Comparison of ENCODE assay signal across 17 mouse cellular contexts in the genomic region with DNA sequence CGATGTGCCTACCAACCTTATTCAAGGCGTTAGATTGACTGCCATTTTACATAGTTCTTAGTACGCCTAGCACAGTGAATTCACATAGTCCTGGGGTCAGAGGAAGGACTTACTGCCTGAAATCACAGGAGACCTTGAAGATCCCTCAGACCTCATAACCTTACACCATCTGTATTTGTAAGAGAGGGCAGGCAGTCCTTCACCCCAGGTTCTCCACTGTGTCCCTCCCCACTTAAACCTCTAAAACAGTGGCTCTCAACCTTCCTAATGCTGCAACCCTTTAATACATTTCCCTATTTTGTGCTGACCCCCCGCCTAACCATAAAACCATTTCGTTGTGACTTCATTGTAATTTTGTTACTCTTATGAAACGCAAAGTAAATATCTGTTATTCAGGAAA. TPM values are rescaled to one million over a fixed set of nuclear protein-coding genes. Genes with fewer than 3 reads are reported as not detected.
DNase-seq lines count a peak whose midpoint lies in the region; ATAC-seq and TF ChIP-seq lines count a peak whose summit lies in the region.
"Had no signal": no experiment of that assay in that cellular context is flagged by ENCODE, and none has a peak within 500 bp of the region (broad histone marks: within the 10 kb centered on the region; RNA-seq: fewer than 3 reads in every experiment).

No protein-coding gene starts in this region.

- H3K9me3 ChIP-seq in heart, embryonic 16.5 days (replicated peaks; ENCODE audit: control insufficient read depth, low read length), result no peaks in the 10 kb centered on the region
- no peaks in the 10 kb centered on the region for H3K9me3 ChIP-seq in lung, embryonic 16.5 days (ENCODE audit: control insufficient read depth, low read length)
- no peaks in the 10 kb centered on the region for H3K9me3 ChIP-seq in limb, embryonic 11.5 days (ENCODE audit: control insufficient read depth, low read length)
- H3K9me3 ChIP-seq: forebrain, embryonic 10.5 days; heart, embryonic 12.5 days; limb, embryonic 15.5 days; neural tube, embryonic 13.5 days had no signal

- H3K36me3 ChIP-seq in heart, embryonic 16.5 days (ENCODE audit: control insufficient read depth, insufficient read depth), result no peaks in the 10 kb centered on the region
- no peaks in the 10 kb centered on the region for H3K36me3 ChIP-seq in lung, embryonic 16.5 days (ENCODE audit: control insufficient read depth, insufficient read depth, low read length)
- H3K36me3 ChIP-seq in limb, embryonic 11.5 days (ENCODE audit: control insufficient read depth, insufficient read depth, low read length), result no peaks in the 10 kb centered on the region
- H3K36me3 ChIP-seq: forebrain, embryonic 10.5 days; heart, embryonic 12.5 days; limb, embryonic 15.5 days; neural tube, embryonic 13.5 days had no signal

- no peak for TF ChIP-seq CTCF in layer of hippocampus, adult 2 months (conservative IDR thresholded peaks at IDR 0.05)

- H3K27me3 ChIP-seq in heart, embryonic 16.5 days (ENCODE audit: control insufficient read depth, insufficient read depth, low read length), result peaks cover 41% of the 10 kb centered on the region
- H3K27me3 ChIP-seq in lung, embryonic 16.5 days (ENCODE audit: control insufficient read depth, insufficient read depth, low read depth, low read length), result peaks cover 14% of the 10 kb centered on the region; the same call in 1 of the 2 replicates
- peaks cover 5% of the 10 kb centered on the region; the same call in 1 of the 2 replicates for H3K27me3 ChIP-seq in limb, embryonic 11.5 days (ENCODE audit: control insufficient read depth, insufficient read depth, low read length)

- peaks cover 9% of the 10 kb centered on the region for H3K4me1 ChIP-seq in heart, embryonic 16.5 days (ENCODE audit: control insufficient read depth, insufficient read depth, low read length)
- H3K4me1 ChIP-seq in lung, embryonic 16.5 days (replicated peaks; ENCODE audit: control insufficient read depth, insufficient read depth, low read length), result peaks cover 7% of the 10 kb centered on the region
- peaks cover 12% of the 10 kb centered on the region; the same call in 1 of the 2 replicates for H3K4me1 ChIP-seq in limb, embryonic 11.5 days (ENCODE audit: control insufficient read depth, insufficient read depth, low read length)

- DNase-seq in heart, adult 11 months, result no peak
- no peak for DNase-seq in lung, adult 18-20 months
- DNase-seq in adipocyte (ENCODE audit: low spot score), result peak; percentile 94
- DNase-seq in limb, embryonic 11.5 days (ENCODE audit: low spot score), result no peak
- DNase-seq in cerebellum, adult 8-10 months, result no peak
- no peak for DNase-seq in layer of hippocampus, adult 2 months (ENCODE audit: low spot score in 2 of 2)
- DNase-seq: cerebellum, adult 11 months; cerebellum, postnatal 36 days; gastrocnemius, postnatal 25 days; kidney, postnatal 4 days; retina, postnatal 1 day had no signal

- no peak overlapping the region for H3K9ac ChIP-seq in heart, embryonic 16.5 days (ENCODE audit: low read length)
- no peak overlapping the region for H3K9ac ChIP-seq in lung, embryonic 16.5 days (ENCODE audit: low read length)
- H3K9ac ChIP-seq in limb, embryonic 11.5 days (ENCODE audit: low read length), result no peak overlapping the region
- H3K9ac ChIP-seq: limb, embryonic 15.5 days had no signal

- 44% methylated on average over 6 of the region's 6 CpGs for WGBS in heart, embryonic 16.5 days
- WGBS in lung, embryonic 16.5 days, result 48% methylated on average over 6 of the region's 6 CpGs
- 43% methylated on average over 6 of the region's 6 CpGs for WGBS in limb, embryonic 11.5 days

- ATAC-seq in heart, embryonic 16.5 days (replicated peaks; ENCODE audit: extremely low read depth, insufficient read depth, low FRiP score), result no peak
- no peak for ATAC-seq in lung, embryonic 16.5 days (ENCODE audit: low read depth)
- no peak for ATAC-seq in limb, embryonic 11.5 days (ENCODE audit: insufficient number of reproducible peaks, low FRiP score, low TSS enrichment, low read depth)

- no peak overlapping the region for H3K27ac ChIP-seq in heart, embryonic 16.5 days (ENCODE audit: low read length)
- H3K27ac ChIP-seq in lung, embryonic 16.5 days (ENCODE audit: low read length), result no peak overlapping the region
- no peak overlapping the region for H3K27ac ChIP-seq in limb, embryonic 11.5 days (replicated peaks; ENCODE audit: low read depth, low read length)
- no peak overlapping the region for H3K27ac ChIP-seq in layer of hippocampus, adult 2 months
- H3K27ac ChIP-seq: forebrain, embryonic 10.5 days; limb, embryonic 15.5 days; neural tube, embryonic 13.5 days had no signal

- no peak overlapping the region for H3K4me3 ChIP-seq in heart, embryonic 16.5 days (ENCODE audit: low read length)
- H3K4me3 ChIP-seq in lung, embryonic 16.5 days (ENCODE audit: low read length), result no peak overlapping the region
- H3K4me3 ChIP-seq in limb, embryonic 11.5 days (ENCODE audit: low read depth, low read length), result no peak overlapping the region
- no peak overlapping the region for H3K4me3 ChIP-seq in layer of hippocampus, adult 2 months

- peak overlapping the region; percentile 97; the same call in 1 of the 2 replicates for H3K4me2 ChIP-seq in heart, embryonic 16.5 days (ENCODE audit: low read depth, low read length)
- H3K4me2 ChIP-seq in lung, embryonic 16.5 days (ENCODE audit: low read depth, low read length), result peak overlapping the region; percentile 83; the same call in 1 of the 2 replicates
- H3K4me2 ChIP-seq in limb, embryonic 11.5 days (ENCODE audit: low read depth, severe bottlenecking), result peak overlapping the region; percentile 91; the same call in 1 of the 2 replicates

RNA-seq across cellular contexts. Expression of a gene that starts 1.4 kb away (rescaled TPM):
- polyA plus RNA-seq in heart, embryonic 16.5 days (2015; fragmentation: Nextera tagmentation; extraction: Ambion mirVana), result 3.7 and 8.3 TPM in 2 replicates
- polyA plus RNA-seq in lung, embryonic 16.5 days (2015; fragmentation: Nextera tagmentation; extraction: Ambion mirVana), result 83.7 and 86.9 TPM in 2 replicates
- polyA plus RNA-seq in limb, embryonic 11.5 days (2014; fragmentation: Nextera tagmentation; extraction: Ambion mirVana), result 38.3 and 45.1 TPM in 2 replicates
- 1 to 10 TPM; 8.5 to 9.7 TPM for total RNA-seq in layer of hippocampus, adult 2 months (2021)
